ENCODE assay signal across 26 mouse cellular contexts in the genomic region with DNA sequence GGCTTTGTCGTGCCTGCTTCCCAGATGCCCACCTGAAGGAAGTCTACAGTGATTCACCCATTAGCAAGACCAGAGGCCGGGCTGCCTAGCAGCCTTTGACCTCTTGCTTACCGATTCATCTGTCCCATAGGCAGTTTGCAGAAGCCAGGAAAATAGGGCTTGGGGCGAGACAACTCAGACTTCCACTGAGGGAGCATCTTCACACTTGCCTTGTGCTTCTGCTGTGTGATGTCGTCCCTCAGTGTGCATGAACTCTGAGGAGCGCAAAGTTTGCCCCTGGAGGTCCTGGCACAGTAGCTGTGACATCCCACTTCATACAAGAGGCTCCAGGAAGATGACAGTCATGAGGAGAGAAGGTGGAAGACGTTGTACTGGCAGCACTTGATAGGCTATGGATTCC. TPM values are rescaled to one million over a fixed set of nuclear protein-coding genes. Genes with fewer than 3 reads are reported as not detected.
DNase-seq lines count a peak whose midpoint lies in the region; TF ChIP-seq lines count a peak whose summit lies in the region.
"Had no signal": no experiment of that assay in that cellular context is flagged by ENCODE, and none has a peak within 500 bp of the region (broad histone marks: within the 10 kb centered on the region; RNA-seq: fewer than 3 reads in every experiment).

No protein-coding gene starts in this region.

- peak overlapping the region; percentile 99 for H3K27ac ChIP-seq in layer of hippocampus, adult 2 months
- H3K27ac ChIP-seq in thymus, adult 2 months (ENCODE audit: control insufficient read depth, insufficient read depth, low read length): peak overlapping the region; percentile 6; the same call in 1 of the 2 replicates
- H3K27ac ChIP-seq in limb, embryonic 10.5 days: no peak overlapping the region
- H3K27ac ChIP-seq: hindbrain, postnatal 0 days had no signal

- no peak for DNase-seq in layer of hippocampus, adult 2 months (ENCODE audit: low spot score in 2 of 2)
- no peak for DNase-seq in layer of hippocampus, adult 9-10 months (ENCODE audit: low spot score)
- no peak for DNase-seq in thymus, adult 2 months
- no peak for DNase-seq in thymus, postnatal 0 days (ENCODE audit: low spot score)
- DNase-seq in limb, embryonic 10.5 days (ENCODE audit: low spot score): no peak
- DNase-seq in cerebellum, postnatal 36 days: no peak
- DNase-seq in T-cell, adult 2 months (ENCODE audit: low spot score): no peak
- DNase-seq: adrenal gland, adult 2 months; cerebellum, adult 18-20 months; gastrocnemius, postnatal 36 days; kidney, adult 11 months; kidney, postnatal 14 days; layer of hippocampus, adult 9-11 months; lung, postnatal 36 days; right cerebral cortex, postnatal 14 days had no signal

- TF ChIP-seq CTCF in layer of hippocampus, adult 2 months (conservative IDR thresholded peaks at IDR 0.05): no peak
- no peak for TF ChIP-seq CTCF in thymus, adult 2 months (IDR thresholded peaks at IDR 0.05; ENCODE audit: borderline replicate concordance, control insufficient read depth, extremely low read depth, insufficient read depth, low read length, poor library complexity)

- H3K36me3 ChIP-seq in thymus, adult 2 months (ENCODE audit: control insufficient read depth, insufficient read depth, low read length): peaks cover 40% of the 10 kb centered on the region
- H3K36me3 ChIP-seq in limb, embryonic 10.5 days: peaks cover 74% of the 10 kb centered on the region

- H3K4me3 ChIP-seq in layer of hippocampus, adult 2 months: peak overlapping the region; percentile 4; the same call in 1 of the 2 replicates
- H3K4me3 ChIP-seq in thymus, adult 2 months (ENCODE audit: control insufficient read depth, insufficient read depth, low read length): peak overlapping the region; percentile 10
- H3K4me3 ChIP-seq in limb, embryonic 10.5 days: 0 out of 2 replicates have a peak overlapping the region, but pooled peaks have one; percentile 6

- no peak for TF ChIP-seq POLR2A in thymus, adult 2 months (IDR thresholded peaks at IDR 0.05; ENCODE audit: control insufficient read depth, extremely low read depth, insufficient read depth, low read length, poor library complexity)

- H3K27me3 ChIP-seq in thymus, adult 2 months (ENCODE audit: control insufficient read depth, insufficient read depth, low read length): no peaks in the 10 kb centered on the region
- H3K27me3 ChIP-seq in limb, embryonic 10.5 days (ENCODE audit: low read depth, poor library complexity, severe bottlenecking): no peaks in the 10 kb centered on the region
- H3K27me3 ChIP-seq: limb, embryonic 15.5 days had no signal

- H3K9me3 ChIP-seq in limb, embryonic 10.5 days (replicated peaks): no peaks in the 10 kb centered on the region
- H3K9me3 ChIP-seq: forebrain, embryonic 10.5 days; limb, embryonic 15.5 days had no signal

- H3K4me1 ChIP-seq in thymus, adult 2 months (replicated peaks; ENCODE audit: control insufficient read depth, insufficient read depth, low read length): peaks cover 40% of the 10 kb centered on the region
- peaks cover 52% of the 10 kb centered on the region for H3K4me1 ChIP-seq in limb, embryonic 10.5 days

- 84% methylated on average over 7 of the region's 7 CpGs for WGBS in thymus, adult 2 months
- WGBS in limb, embryonic 10.5 days: 93% methylated on average over 7 of the region's 7 CpGs

RNA-seq across cellular contexts. Expression of a gene that starts 3.5 kb away (rescaled TPM):
- not detected for total RNA-seq in layer of hippocampus, adult 2 months (2021)
- not detected in 2 replicates for polyA plus RNA-seq in thymus, adult 2 months (2012; rRNA removed)
- polyA plus RNA-seq in thymus, postnatal 0 days (2015; fragmentation: Nextera tagmentation; extraction: Ambion mirVana): 0.54 and 0.78 TPM in 2 replicates
- 1.0 TPM in 1 of 2 replicates, not detected in the other for polyA plus RNA-seq in limb, embryonic 10.5 days (2016; fragmentation: Nextera tagmentation; extraction: Ambion mirVana)
- total RNA-seq: adrenal gland, adult 2 months; common myeloid progenitor, adult 5-6 weeks; ES-E14; gastrocnemius, postnatal 36 days; heart, postnatal 25 days; hindbrain, postnatal 0 days had no signal
- polyA plus RNA-seq: adrenal gland, adult 2 months; C2C12; embryonic facial prominence, embryonic 14.5 days; heart, embryonic 11.5 days; hindbrain, postnatal 0 days; liver, embryonic 16.5 days; urinary bladder, adult 2 months had no signal

RNA-seq across cellular contexts. Expression of a gene that starts 3.5 kb away (rescaled TPM):
- 100 to 1,000 TPM; 153 TPM for total RNA-seq in layer of hippocampus, adult 2 months (2021)
- polyA plus RNA-seq in thymus, adult 2 months (2012; rRNA removed): 569 and 594 TPM in 2 replicates
- 968 and 1,023 TPM in 2 replicates for polyA plus RNA-seq in thymus, postnatal 0 days (2015; fragmentation: Nextera tagmentation; extraction: Ambion mirVana)
- polyA plus RNA-seq in limb, embryonic 10.5 days (2016; fragmentation: Nextera tagmentation; extraction: Ambion mirVana): 603 and 638 TPM in 2 replicates

RNA-seq across cellular contexts. Expression of a gene that starts 44.8 kb away (rescaled TPM):
- total RNA-seq in layer of hippocampus, adult 2 months (2021): 10 to 100 TPM; 32.0 to 34.3 TPM
- 40.3 and 40.5 TPM in 2 replicates for polyA plus RNA-seq in thymus, adult 2 months (2012; rRNA removed)
- polyA plus RNA-seq in thymus, postnatal 0 days (2015; fragmentation: Nextera tagmentation; extraction: Ambion mirVana): 18.9 and 21.6 TPM in 2 replicates
- polyA plus RNA-seq in limb, embryonic 10.5 days (2016; fragmentation: Nextera tagmentation; extraction: Ambion mirVana): 37.8 and 45.3 TPM in 2 replicates

RNA-seq across cellular contexts. Expression of a gene that starts 59.0 kb away (rescaled TPM):
- total RNA-seq in layer of hippocampus, adult 2 months (2021): 10 to 100 TPM; 89.8 to 98.2 TPM
- polyA plus RNA-seq in thymus, adult 2 months (2012; rRNA removed): 15.5 and 16.9 TPM in 2 replicates
- polyA plus RNA-seq in thymus, postnatal 0 days (2015; fragmentation: Nextera tagmentation; extraction: Ambion mirVana): 57.0 and 63.1 TPM in 2 replicates
- polyA plus RNA-seq in limb, embryonic 10.5 days (2016; fragmentation: Nextera tagmentation; extraction: Ambion mirVana): 57.4 and 60.1 TPM in 2 replicates

RNA-seq across cellular contexts. Expression of a gene that starts 59.6 kb away (rescaled TPM):
- 10 to 100 TPM; 69.8 to 71.1 TPM for total RNA-seq in layer of hippocampus, adult 2 months (2021)
- polyA plus RNA-seq in thymus, adult 2 months (2012; rRNA removed): 16.7 and 19.9 TPM in 2 replicates
- polyA plus RNA-seq in thymus, postnatal 0 days (2015; fragmentation: Nextera tagmentation; extraction: Ambion mirVana): 58.3 and 67.8 TPM in 2 replicates
- polyA plus RNA-seq in limb, embryonic 10.5 days (2016; fragmentation: Nextera tagmentation; extraction: Ambion mirVana): 94.9 and 108 TPM in 2 replicates
